Mouse (Mus musculus): ENCODE data around the gene Kcnj2.

The Kcnj2 gene

GRCm38 (mm10) chr11:111092967-111093366 is 27.0 kb downstream of the Kcnj2 start:
- DNase-seq: no peak

- DNase-seq: no peak
Measured at GRCm38 (mm10) chr11:111096612-111097011, 30.6 kb downstream of the Kcnj2 start.

GRCm38 (mm10) chr11:111100131-111100530 is 34.2 kb downstream of the Kcnj2 start:
- no peak for DNase-seq

GRCm38 (mm10) chr11:111100651-111101050 is 34.7 kb downstream of the Kcnj2 start:
- DNase-seq: no peak

GRCm38 (mm10) chr11:111101620-111102176 is 35.7 kb downstream of the Kcnj2 start:
- DNase-seq: no peak

- no peak for DNase-seq
Measured at GRCm38 (mm10) chr11:111104422-111104821, 38.5 kb downstream of the Kcnj2 start.

GRCm38 (mm10) chr11:111108130-111108529 is 42.2 kb downstream of the Kcnj2 start:
- no peak for DNase-seq

- DNase-seq: no peak
Measured at GRCm38 (mm10) chr11:111121514-111121913, 55.5 kb downstream of the Kcnj2 start.

- DNase-seq: peak; percentile 44
Measured at GRCm38 (mm10) chr11:111123324-111123723, 57.4 kb downstream of the Kcnj2 start.

- DNase-seq: no peak
Measured at GRCm38 (mm10) chr11:111125963-111126362, 60.0 kb downstream of the Kcnj2 start.
